In the genomic region with DNA sequence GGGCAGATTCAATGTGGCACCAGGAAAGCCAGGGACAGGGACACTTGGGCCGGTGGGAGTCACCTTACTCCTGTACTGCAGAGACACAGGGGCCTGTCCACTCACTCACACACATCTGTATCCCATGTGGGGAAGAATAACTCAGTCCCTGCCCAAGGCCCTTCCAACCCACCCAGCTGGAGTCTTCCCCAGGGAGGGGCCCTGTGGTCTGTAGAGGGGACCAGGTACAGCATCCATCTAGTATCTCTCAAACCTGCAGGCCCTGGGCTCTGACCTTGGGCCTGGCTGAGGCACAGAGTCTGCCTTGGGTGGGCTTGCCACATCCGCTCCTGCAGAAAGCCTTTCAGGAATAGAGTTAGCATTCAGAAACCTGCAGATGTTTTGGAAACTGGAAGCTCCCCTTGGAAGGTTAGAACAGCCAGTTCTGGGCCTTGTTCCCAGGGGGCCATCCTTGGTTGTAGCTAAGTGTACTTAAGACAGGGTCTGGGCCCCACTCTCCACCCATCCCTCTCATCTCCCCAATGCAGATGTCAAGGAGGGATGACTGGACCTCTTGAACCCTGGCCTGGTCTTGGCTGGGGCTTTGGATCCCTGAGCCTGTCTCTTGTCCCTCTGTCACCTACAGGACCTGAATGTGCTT, we compare ENCODE assay signal across 11 mouse cellular contexts.
DNase-seq lines count a peak whose midpoint lies in the region; ATAC-seq and TF ChIP-seq lines count a peak whose summit lies in the region.
"Had no signal": no experiment of that assay in that cellular context is flagged by ENCODE, and none has a peak within 500 bp of the region (broad histone marks: within the 10 kb centered on the region; RNA-seq: fewer than 3 reads in every experiment).

No protein-coding gene starts in this region.

- no peaks in the 10 kb centered on the region for H3K9me3 ChIP-seq in forebrain, embryonic 12.5 days
- H3K9me3 ChIP-seq in forebrain, postnatal 0 days (ENCODE audit: low read length) = no peaks in the 10 kb centered on the region
- no peaks in the 10 kb centered on the region for H3K9me3 ChIP-seq in lung, embryonic 14.5 days (ENCODE audit: low read depth, low read length)
- H3K9me3 ChIP-seq in intestine, embryonic 14.5 days (ENCODE audit: control insufficient read depth, low read length) = no peaks in the 10 kb centered on the region
- H3K9me3 ChIP-seq in stomach, embryonic 14.5 days (ENCODE audit: control insufficient read depth, low read depth, low read length) = no peaks in the 10 kb centered on the region
- H3K9me3 ChIP-seq: liver, embryonic 13.5 days had no signal

- H3K4me3 ChIP-seq in forebrain, embryonic 12.5 days (replicated peaks) = no peak overlapping the region
- H3K4me3 ChIP-seq in forebrain, postnatal 0 days (ENCODE audit: low read depth, low read length) = no peak overlapping the region
- no peak overlapping the region for H3K4me3 ChIP-seq in lung, embryonic 14.5 days (ENCODE audit: low read depth, low read length)
- no peak overlapping the region for H3K4me3 ChIP-seq in intestine, embryonic 14.5 days (ENCODE audit: low read depth, low read length)
- H3K4me3 ChIP-seq in stomach, embryonic 14.5 days (ENCODE audit: low read depth, low read length) = no peak overlapping the region
- H3K4me3 ChIP-seq: erythroblast, embryonic 14.5 days; liver, embryonic 13.5 days had no signal

- no peak for TF ChIP-seq CTCF in forebrain, postnatal 0 days (IDR thresholded peaks at IDR 0.05; ENCODE audit: low read depth)
- no peak for TF ChIP-seq CTCF in lung, embryonic 14.5 days (IDR thresholded peaks at IDR 0.05; ENCODE audit: low read depth)

- no peak for ATAC-seq in forebrain, embryonic 12.5 days (ENCODE audit: low FRiP score)
- ATAC-seq in forebrain, postnatal 0 days = no peak
- ATAC-seq in lung, embryonic 14.5 days (ENCODE audit: insufficient read depth) = no peak
- ATAC-seq in intestine, embryonic 14.5 days (replicated peaks; ENCODE audit: low FRiP score, low TSS enrichment, low read depth) = no peak
- no peak for ATAC-seq in stomach, embryonic 14.5 days (ENCODE audit: insufficient number of reproducible peaks, insufficient read depth, low FRiP score, low read depth)

- no peak overlapping the region for H3K4me2 ChIP-seq in forebrain, embryonic 12.5 days
- no peak overlapping the region for H3K4me2 ChIP-seq in forebrain, postnatal 0 days (ENCODE audit: low read depth)
- no peak overlapping the region for H3K4me2 ChIP-seq in lung, embryonic 14.5 days
- no peak overlapping the region for H3K4me2 ChIP-seq in intestine, embryonic 14.5 days (ENCODE audit: low read length)
- no peak overlapping the region for H3K4me2 ChIP-seq in stomach, embryonic 14.5 days (replicated peaks; ENCODE audit: low read depth, low read length)

- H3K9ac ChIP-seq in forebrain, embryonic 12.5 days = 0 out of 2 replicates have a peak overlapping the region, but pooled peaks have one; percentile 18
- no peak overlapping the region for H3K9ac ChIP-seq in forebrain, postnatal 0 days
- peak overlapping the region; percentile 9; the same call in 1 of the 2 replicates for H3K9ac ChIP-seq in lung, embryonic 14.5 days
- H3K9ac ChIP-seq in intestine, embryonic 14.5 days (ENCODE audit: low read length) = peak overlapping the region; percentile 8; the same call in 1 of the 2 replicates
- H3K9ac ChIP-seq in stomach, embryonic 14.5 days (replicated peaks; ENCODE audit: low read depth, low read length) = no peak overlapping the region
- H3K9ac ChIP-seq: liver, embryonic 13.5 days had no signal

- DNase-seq in forebrain, postnatal 0 days = no peak
- no peak for DNase-seq in lung, embryonic 14.5 days
- no peak for DNase-seq in lung, adult 18-20 months
- DNase-seq in intestine, embryonic 14.5 days (ENCODE audit: low spot score) = no peak
- DNase-seq in cerebellum, postnatal 25 days = no peak
- DNase-seq in thymus, postnatal 10 days (ENCODE audit: low spot score in 2 of 2) = no peak
- DNase-seq: cerebellum, adult 18-20 months; liver, embryonic 13.5 days had no signal

- 0 out of 2 replicates have a peak, but pooled peaks cover 3% of the 10 kb centered on the region for H3K27me3 ChIP-seq in forebrain, embryonic 12.5 days
- no peaks in the 10 kb centered on the region for H3K27me3 ChIP-seq in forebrain, postnatal 0 days (ENCODE audit: insufficient read depth, low read length)
- no peaks in the 10 kb centered on the region for H3K27me3 ChIP-seq in lung, embryonic 14.5 days (ENCODE audit: insufficient read depth, low read length)
- no peaks in the 10 kb centered on the region for H3K27me3 ChIP-seq in intestine, embryonic 14.5 days (replicated peaks; ENCODE audit: control insufficient read depth, insufficient read depth, low read length)
- no peaks in the 10 kb centered on the region for H3K27me3 ChIP-seq in stomach, embryonic 14.5 days (ENCODE audit: control insufficient read depth, insufficient read depth, low read length)
- H3K27me3 ChIP-seq: liver, embryonic 13.5 days had no signal

- peaks cover 33% of the 10 kb centered on the region for H3K4me1 ChIP-seq in forebrain, embryonic 12.5 days
- H3K4me1 ChIP-seq in forebrain, postnatal 0 days (ENCODE audit: insufficient read depth) = no peaks in the 10 kb centered on the region; the same call in 1 of the 2 replicates
- H3K4me1 ChIP-seq in lung, embryonic 14.5 days (ENCODE audit: insufficient read depth) = peaks cover 27% of the 10 kb centered on the region
- H3K4me1 ChIP-seq in intestine, embryonic 14.5 days (replicated peaks; ENCODE audit: control insufficient read depth, insufficient read depth, low read length) = peaks cover 34% of the 10 kb centered on the region
- H3K4me1 ChIP-seq in stomach, embryonic 14.5 days (ENCODE audit: control insufficient read depth, insufficient read depth, low read length) = peaks cover 24% of the 10 kb centered on the region

- H3K27ac ChIP-seq in forebrain, embryonic 12.5 days = no peak overlapping the region
- no peak overlapping the region for H3K27ac ChIP-seq in forebrain, postnatal 0 days (ENCODE audit: low read depth, low read length)
- H3K27ac ChIP-seq in lung, embryonic 14.5 days (ENCODE audit: low read depth) = peak overlapping the region; percentile 69
- H3K27ac ChIP-seq in intestine, embryonic 14.5 days (ENCODE audit: low read depth) = peak overlapping the region; percentile 66
- peak overlapping the region; percentile 33; the same call in 1 of the 2 replicates for H3K27ac ChIP-seq in stomach, embryonic 14.5 days (ENCODE audit: low read length)
- H3K27ac ChIP-seq: liver, embryonic 13.5 days had no signal

- 90% methylated on average over 2 of the region's 2 CpGs for WGBS in forebrain, embryonic 12.5 days
- 85% methylated on average over 2 of the region's 2 CpGs for WGBS in forebrain, postnatal 0 days
- 88% methylated on average over 2 of the region's 2 CpGs for WGBS in lung, embryonic 14.5 days
- 86% methylated on average over 2 of the region's 2 CpGs for WGBS in intestine, embryonic 14.5 days
- 79% methylated on average over 2 of the region's 2 CpGs for WGBS in stomach, embryonic 14.5 days

- no peaks in the 10 kb centered on the region for H3K36me3 ChIP-seq in forebrain, embryonic 12.5 days (replicated peaks)
- no peaks in the 10 kb centered on the region for H3K36me3 ChIP-seq in forebrain, postnatal 0 days (ENCODE audit: insufficient read depth)
- no peaks in the 10 kb centered on the region for H3K36me3 ChIP-seq in lung, embryonic 14.5 days (ENCODE audit: insufficient read depth)
- H3K36me3 ChIP-seq in intestine, embryonic 14.5 days (ENCODE audit: control insufficient read depth, insufficient read depth, low read length) = no peaks in the 10 kb centered on the region
- no peaks in the 10 kb centered on the region for H3K36me3 ChIP-seq in stomach, embryonic 14.5 days (ENCODE audit: control insufficient read depth, insufficient read depth, low read length)
- H3K36me3 ChIP-seq: liver, embryonic 13.5 days had no signal

Comparison
In these comparisons a context has a peak if more than half of its experiments do, and no peak if none do; other contexts are left out.
1. H3K9ac ChIP-seq: peak in forebrain, embryonic 12.5 days (single experiment), lung, embryonic 14.5 days (single experiment) and intestine, embryonic 14.5 days (single experiment); none in forebrain, postnatal 0 days (single experiment) and stomach, embryonic 14.5 days (single experiment).
2. H3K27ac ChIP-seq: peak in lung, embryonic 14.5 days (single experiment), intestine, embryonic 14.5 days (single experiment) and stomach, embryonic 14.5 days (single experiment); none in forebrain, embryonic 12.5 days (single experiment) and forebrain, postnatal 0 days (single experiment).